21 mouse cellular contexts compared by ENCODE assay signal in genomic region chr5:99382786-99383185, GRCm38 (mm10).
DNase-seq lines count a peak whose midpoint lies in the region; ATAC-seq and TF ChIP-seq lines count a peak whose summit lies in the region.
"Had no signal": no experiment of that assay in that cellular context is flagged by ENCODE, and none has a peak within 500 bp of the region (broad histone marks: within the 10 kb centered on the region; RNA-seq: fewer than 3 reads in every experiment).

No protein-coding gene starts in this region.

- peaks cover 5% of the 10 kb centered on the region; the same call in 1 of the 2 replicates for H3K4me1 ChIP-seq in lung, postnatal 0 days (ENCODE audit: insufficient read depth, low read depth, low read length)

- H3K9me3 ChIP-seq in lung, postnatal 0 days (ENCODE audit: low read length), result no peaks in the 10 kb centered on the region
- H3K9me3 ChIP-seq: embryonic facial prominence, embryonic 10.5 days; forebrain, embryonic 13.5 days; heart, embryonic 13.5 days; liver, embryonic 12.5 days; lung, embryonic 15.5 days; midbrain, embryonic 12.5 days had no signal

- ATAC-seq in lung, postnatal 0 days, result no peak
- peak; percentile 46 to 73 for ATAC-seq in hematopoietic stem cell, adult 5-6 weeks (replicated peaks in 1 of 2; ENCODE audit: insufficient read depth in 1 of 2, low FRiP score in 2 of 2, low TSS enrichment in 1 of 2, low read depth in 1 of 2, poor library complexity in 2 of 2, severe bottlenecking in 2 of 2)
- ATAC-seq: forebrain, embryonic 13.5 days; liver, embryonic 12.5 days had no signal

- TF ChIP-seq CTCF in lung, postnatal 0 days (IDR thresholded peaks at IDR 0.05), result no peak
- TF ChIP-seq CTCF in brain, embryonic 14.5 days (IDR thresholded peaks at IDR 0.05; ENCODE audit: borderline replicate concordance, extremely low read depth, insufficient read depth, insufficient read length), result no peak

- WGBS in lung, postnatal 0 days, result 71% methylated on average over 5 of the region's 5 CpGs

- H3K4me3 ChIP-seq in lung, postnatal 0 days (ENCODE audit: low read depth, low read length), result no peak overlapping the region
- H3K4me3 ChIP-seq: embryonic facial prominence, embryonic 10.5 days; forebrain, embryonic 13.5 days; heart, embryonic 13.5 days; liver, embryonic 12.5 days; lung, embryonic 15.5 days; midbrain, embryonic 12.5 days had no signal

- no peak for TF ChIP-seq POLR2A in brain, embryonic 14.5 days (IDR thresholded peaks at IDR 0.05; ENCODE audit: borderline replicate concordance, extremely low read depth, insufficient read depth, insufficient read length, poor library complexity, severe bottlenecking)

- DNase-seq in lung, postnatal 0 days (ENCODE audit: low spot score), result peak; percentile 15
- no peak for DNase-seq in lung, postnatal 4 days
- DNase-seq in brain, embryonic 14.5 days (ENCODE audit: low read depth), result peak; percentile 47
- peak; percentile 72 to 73 for DNase-seq in spleen, postnatal 36 days (ENCODE audit: low spot score in 2 of 2)
- no peak for DNase-seq in urinary bladder, postnatal 36 days (ENCODE audit: low spot score in 2 of 2)
- no peak for DNase-seq in adrenal gland, postnatal 4 days (ENCODE audit: low spot score in 2 of 2)
- DNase-seq: adrenal gland, adult 2 months; cerebellum, adult 11-12 months; cerebellum, postnatal 25 days; gastrocnemius, postnatal 36 days; heart, postnatal 4 days; kidney, adult 2 months; kidney, postnatal 25 days; right cerebral cortex, adult 18-20 months had no signal

- no peaks in the 10 kb centered on the region for H3K27me3 ChIP-seq in lung, postnatal 0 days (replicated peaks; ENCODE audit: insufficient read depth, low read length)
- H3K27me3 ChIP-seq: heart, embryonic 13.5 days; liver, embryonic 12.5 days; lung, embryonic 15.5 days had no signal

- no peak overlapping the region for H3K4me2 ChIP-seq in lung, postnatal 0 days (replicated peaks; ENCODE audit: low read depth, low read length)
- H3K4me2 ChIP-seq: forebrain, embryonic 13.5 days; heart, embryonic 13.5 days; liver, embryonic 12.5 days; lung, embryonic 15.5 days; midbrain, embryonic 12.5 days had no signal

- H3K27ac ChIP-seq in lung, postnatal 0 days (ENCODE audit: low read length), result no peak overlapping the region
- H3K27ac ChIP-seq: embryonic facial prominence, embryonic 10.5 days; forebrain, embryonic 13.5 days; heart, embryonic 13.5 days; liver, embryonic 12.5 days; lung, embryonic 15.5 days; midbrain, embryonic 12.5 days had no signal

- no peaks in the 10 kb centered on the region for H3K36me3 ChIP-seq in lung, postnatal 0 days (ENCODE audit: insufficient read depth, low read length)
- H3K36me3 ChIP-seq: embryonic facial prominence, embryonic 10.5 days; heart, embryonic 13.5 days; liver, embryonic 12.5 days; lung, embryonic 15.5 days; midbrain, embryonic 12.5 days had no signal

- no peak for TF ChIP-seq EP300 in lung, postnatal 0 days (IDR thresholded peaks at IDR 0.05)

- no peak overlapping the region for H3K9ac ChIP-seq in lung, postnatal 0 days (replicated peaks; ENCODE audit: low read depth)
- H3K9ac ChIP-seq: forebrain, embryonic 13.5 days; heart, embryonic 13.5 days; liver, embryonic 12.5 days; lung, embryonic 15.5 days; midbrain, embryonic 12.5 days had no signal

Comparison
In these comparisons a context has a peak if more than half of its experiments do, and no peak if none do; other contexts are left out.
1. DNase-seq: peak in lung, postnatal 0 days (single experiment), brain, embryonic 14.5 days (single experiment) and spleen, postnatal 36 days (2 of 2); none in lung, postnatal 4 days (0 of 2), urinary bladder, postnatal 36 days (0 of 2) and adrenal gland, postnatal 4 days (0 of 2).